Mouse (Mus musculus) megakaryocyte-erythroid progenitor cell, adult 5 weeks (primary cell): ENCODE results near the gene Asb4. TPM values are rescaled to one million over a fixed set of nuclear protein-coding genes. Genes with fewer than 3 reads are reported as not detected.

ENCODE experiments used
- polyA plus RNA-seq: library from polyadenylated mRNA; stranded (reverse); fragments of >175 nt; gene quantifications from 2 replicates; pipeline ENCODE4 v1.2.3, GENCODE M21; 2012

Gene Asb4
- polyA plus RNA-seq = 0.02 TPM in 1 of 2 replicates, not detected in the other

GRCm38 (mm10) chr6:5383336-5384177 lies at the start of gene Asb4:
Gene Asb4 (plus strand): TSS chr6:5383386.

Other genes starting within 250 kb of the Asb4 start
- not detected in 2 replicates for gene Pon1, start 189.4 kb upstream of the Asb4 start, polyA plus RNA-seq
- 0.59 and 0.88 TPM in 2 replicates for gene Pon3, start 127.1 kb upstream of the Asb4 start, polyA plus RNA-seq
- gene Pon2, start 84.9 kb upstream of the Asb4 start, polyA plus RNA-seq = 29.8 and 32.0 TPM in 2 replicates
- 0.45 TPM in 1 of 2 replicates, not detected in the other for gene Pdk4, start 112.9 kb downstream of the Asb4 start, polyA plus RNA-seq